In the genomic region with DNA sequence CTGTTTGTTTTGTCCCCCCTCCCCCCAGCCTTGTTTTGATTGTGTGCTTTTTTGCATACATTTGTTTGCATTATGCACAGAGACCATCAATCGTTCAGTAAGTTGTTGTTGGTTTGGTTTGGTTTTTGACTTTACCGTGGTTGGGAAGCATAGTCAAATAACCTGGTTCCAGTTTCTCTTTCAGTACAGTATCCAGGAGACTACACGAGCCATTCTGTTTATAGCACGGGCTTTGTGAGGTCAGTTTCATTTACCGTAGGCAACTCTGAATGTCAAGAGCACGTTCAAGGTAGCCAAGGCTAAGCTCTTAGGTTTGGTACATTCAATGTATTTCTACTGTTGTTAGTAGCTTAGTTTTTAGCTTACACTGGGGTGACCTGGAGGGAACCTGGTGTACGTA, we compare ENCODE assay signal across 20 mouse cellular contexts.
"Had no signal": no experiment of that assay in that cellular context is flagged by ENCODE, and none has a peak within 500 bp of the region (broad histone marks: within the 10 kb centered on the region; RNA-seq: fewer than 3 reads in every experiment).

No protein-coding gene starts in this region.

- H3K4me2 ChIP-seq: kidney, embryonic 15.5 days; lung, embryonic 14.5 days; midbrain, embryonic 11.5 days; neural tube, embryonic 12.5 days; neural tube, embryonic 15.5 days; stomach, embryonic 15.5 days had no signal

- ATAC-seq: intestine, postnatal 0 days; lung, postnatal 0 days had no signal

- H3K36me3 ChIP-seq: kidney, embryonic 15.5 days; neural tube, embryonic 12.5 days; neural tube, embryonic 15.5 days; stomach, embryonic 15.5 days had no signal

- H3K27ac ChIP-seq: kidney, embryonic 15.5 days; liver, embryonic 14.5 days; neural tube, embryonic 12.5 days; neural tube, embryonic 15.5 days; stomach, embryonic 15.5 days had no signal

- H3K4me3 ChIP-seq: kidney, embryonic 15.5 days; left cerebral cortex, adult 2 months; neural tube, embryonic 12.5 days; neural tube, embryonic 15.5 days; stomach, embryonic 15.5 days had no signal

- H3K9ac ChIP-seq: kidney, embryonic 15.5 days; liver, embryonic 14.5 days; lung, embryonic 14.5 days; neural tube, embryonic 12.5 days; neural tube, embryonic 15.5 days; stomach, embryonic 15.5 days had no signal

- DNase-seq: kidney, adult 2 months; kidney, postnatal 10 days; kidney, postnatal 36 days; layer of hippocampus, postnatal 36 days; midbrain, embryonic 14.5 days; right cerebral cortex, adult 18-20 months; right cerebral cortex, postnatal 14 days; right cerebral cortex, postnatal 4 days; spleen, adult 18-20 months; thymus, postnatal 25 days had no signal

- H3K27me3 ChIP-seq: kidney, embryonic 15.5 days; neural tube, embryonic 12.5 days; neural tube, embryonic 15.5 days; stomach, embryonic 15.5 days had no signal

- H3K9me3 ChIP-seq: kidney, embryonic 15.5 days; neural tube, embryonic 12.5 days; neural tube, embryonic 15.5 days; stomach, embryonic 15.5 days had no signal
